Mouse (Mus musculus): ENCODE measurements at regions not wholly inside any gene's neighbourhood (a gene's known extent, or its start where the extent isn't known, plus 50 kb on each side); places are given as distances from the start of the nearest gene placed in this dataset.

GRCm38 (mm10) chr14:24731872-24732525 is 245.1 kb downstream of the Rps24 start:
- no peak for DNase-seq (ENCODE audit: low spot score in 2 of 2)

DNA sequence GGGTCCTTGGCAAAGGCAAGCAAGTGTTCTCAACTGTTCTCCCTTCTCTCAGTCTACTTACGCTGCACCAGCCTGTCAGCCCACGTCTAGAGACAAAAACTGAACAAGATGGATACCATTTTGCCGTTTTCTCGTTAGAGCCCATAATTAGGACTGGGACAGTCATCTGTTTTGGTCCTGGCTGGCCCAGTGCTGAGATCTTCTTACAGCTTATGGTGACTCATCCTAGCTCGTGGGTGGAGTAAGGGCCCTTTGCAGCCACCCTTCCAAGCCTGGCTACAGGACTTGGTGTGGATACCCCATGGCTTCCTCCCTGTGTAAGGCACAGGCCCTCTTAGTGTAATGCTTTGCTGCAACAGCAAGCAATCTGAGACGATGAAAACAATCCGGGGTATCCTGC is 246.4 kb downstream of the Rps24 start:
- DNase-seq (ENCODE audit: low spot score in 2 of 2) = no peak

GRCm38 (mm10) chr14:24738869-24739268 is 251.9 kb downstream of the Rps24 start:
- no peak for DNase-seq (ENCODE audit: low spot score in 2 of 2)

DNA sequence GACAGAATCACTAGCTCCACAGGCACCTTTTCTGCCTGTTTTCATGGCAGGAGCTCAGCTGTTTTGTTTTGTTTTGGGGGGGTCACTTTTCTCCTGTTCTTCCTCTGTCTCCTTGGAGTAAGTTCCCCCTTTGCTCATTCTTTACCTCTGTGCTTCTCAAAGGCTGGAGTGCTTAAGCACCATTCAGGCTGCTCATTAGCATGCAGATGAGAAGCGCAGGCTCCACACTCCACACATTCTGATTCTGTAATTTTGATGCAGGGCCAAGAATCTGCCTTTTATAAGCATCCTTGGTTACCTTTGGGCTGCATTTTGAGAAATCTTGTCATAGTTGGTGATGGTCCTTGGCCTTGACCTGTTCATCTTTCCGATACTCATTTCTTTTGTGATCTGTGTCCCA is 257.5 kb downstream of the Rps24 start:
- no peak for DNase-seq (ENCODE audit: low spot score in 2 of 2)

GRCm38 (mm10) chr14:24745730-24746129 is 258.8 kb downstream of the Rps24 start:
- DNase-seq (ENCODE audit: low spot score in 2 of 2) = no peak

- no peak for DNase-seq (ENCODE audit: low spot score in 2 of 2)
Observed at GRCm38 (mm10) chr14:24747471-24747795, 260.5 kb downstream of the Rps24 start.

- peak in 1 of 2 experiments; percentile 25 for DNase-seq (ENCODE audit: low spot score in 2 of 2)
Observed at GRCm38 (mm10) chr14:24747796-24748496, 261.0 kb downstream of the Rps24 start.

GRCm38 (mm10) chr14:24748497-24748862 is 261.6 kb downstream of the Rps24 start:
- DNase-seq (ENCODE audit: low spot score in 2 of 2) = no peak

GRCm38 (mm10) chr14:24749313-24749712 is 262.4 kb downstream of the Rps24 start:
- DNase-seq (ENCODE audit: low spot score in 2 of 2) = no peak

DNA sequence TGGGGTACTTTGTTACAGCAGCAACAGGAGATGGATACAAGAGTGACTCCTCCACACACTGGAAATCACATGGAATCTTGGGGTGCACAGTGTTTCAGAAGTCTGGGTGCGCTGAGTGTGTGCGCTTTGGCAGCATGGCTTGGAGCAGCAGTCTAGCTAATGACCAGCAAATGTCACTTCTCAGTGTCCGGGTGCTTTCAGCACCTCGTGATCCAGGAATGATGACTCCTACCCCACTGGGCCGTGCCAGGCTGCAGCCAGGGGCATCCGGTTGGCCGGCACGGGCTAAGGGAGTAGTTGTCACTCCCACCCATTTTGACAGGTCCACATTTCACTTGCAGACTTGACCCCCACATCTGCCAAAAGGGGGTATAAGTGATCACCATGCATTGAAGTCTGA is 264.3 kb downstream of the Rps24 start:
- no peak for DNase-seq (ENCODE audit: low spot score in 2 of 2)

- no peak for DNase-seq (ENCODE audit: low spot score in 2 of 2)
Observed at GRCm38 (mm10) chr14:24754753-24755152, 267.8 kb downstream of the Rps24 start.

- no peak for DNase-seq (ENCODE audit: low spot score in 2 of 2)
Observed at GRCm38 (mm10) chr14:24755426-24756117, 268.6 kb downstream of the Rps24 start.

DNA sequence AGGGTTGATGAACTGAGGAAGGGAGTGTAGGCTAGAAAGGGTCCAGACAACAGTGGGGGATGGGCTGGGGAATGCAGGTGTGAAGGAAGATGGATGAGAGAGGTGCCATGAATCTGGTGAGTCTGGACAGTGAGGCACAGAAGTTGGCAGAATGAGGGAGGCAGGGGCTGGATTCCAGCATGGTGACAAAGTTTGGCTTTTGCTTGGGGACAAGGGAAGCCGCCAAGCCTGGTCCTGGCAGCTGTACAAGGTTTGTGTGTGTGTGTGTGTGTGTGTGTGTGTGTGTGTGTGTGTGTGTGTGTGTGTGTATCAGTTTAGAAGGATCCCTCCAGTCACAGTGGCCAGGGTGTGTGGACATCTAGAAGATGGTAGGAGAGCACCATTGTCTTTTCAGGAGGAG is 270.4 kb downstream of the Rps24 start:
- DNase-seq (ENCODE audit: low spot score in 2 of 2) = peak in 1 of 2 experiments; percentile 32

GRCm38 (mm10) chr14:24757843-24758242 is 270.9 kb downstream of the Rps24 start:
- no peak for DNase-seq (ENCODE audit: low spot score in 2 of 2)

GRCm38 (mm10) chr14:24760926-24761325 is 274.0 kb downstream of the Rps24 start:
- DNase-seq (ENCODE audit: low spot score in 2 of 2) = no peak

DNA sequence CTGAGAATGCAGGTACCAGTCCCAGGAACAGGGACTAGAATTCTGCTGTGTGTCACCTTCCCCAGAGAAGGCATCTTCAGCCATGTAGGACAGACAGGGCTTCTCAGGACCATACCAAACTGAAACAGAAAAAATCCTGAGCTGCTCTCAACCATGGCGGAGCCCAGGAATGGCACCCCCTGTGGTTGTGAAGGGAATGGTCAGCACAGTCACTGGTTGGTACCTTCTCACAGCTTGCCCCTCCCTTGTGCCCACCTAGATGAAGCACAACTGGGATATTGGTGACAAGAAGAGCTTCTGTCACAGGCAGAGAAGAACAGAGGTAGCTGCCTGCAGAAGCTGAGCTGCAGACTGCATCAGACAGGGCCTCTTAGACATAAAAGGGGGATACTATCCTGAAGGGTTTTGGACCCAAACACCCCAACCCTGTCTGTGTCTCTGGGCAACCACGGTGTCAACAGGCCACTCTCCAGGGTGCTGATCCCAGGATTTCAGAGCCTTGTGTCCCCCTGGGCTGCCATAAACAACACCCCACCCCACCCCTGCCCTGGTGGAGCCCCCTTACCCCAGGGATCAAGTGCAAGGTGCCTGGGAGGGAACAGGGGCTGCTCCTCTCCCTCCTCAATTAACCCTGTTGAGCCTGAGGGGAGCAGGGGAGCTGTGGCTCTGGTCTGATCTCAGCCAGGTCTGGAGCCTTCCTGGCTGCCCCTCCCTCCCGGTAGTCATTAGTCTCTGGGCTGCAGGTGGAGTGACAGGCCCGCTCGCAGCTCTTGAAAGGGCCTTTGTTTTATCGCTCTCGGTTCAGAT is 275.7 kb downstream of the Rps24 start:
- DNase-seq (ENCODE audit: low spot score in 2 of 2) = no peak

GRCm38 (mm10) chr14:24763275-24763812 is 276.4 kb downstream of the Rps24 start:
- no peak for DNase-seq (ENCODE audit: low spot score in 2 of 2)

DNA sequence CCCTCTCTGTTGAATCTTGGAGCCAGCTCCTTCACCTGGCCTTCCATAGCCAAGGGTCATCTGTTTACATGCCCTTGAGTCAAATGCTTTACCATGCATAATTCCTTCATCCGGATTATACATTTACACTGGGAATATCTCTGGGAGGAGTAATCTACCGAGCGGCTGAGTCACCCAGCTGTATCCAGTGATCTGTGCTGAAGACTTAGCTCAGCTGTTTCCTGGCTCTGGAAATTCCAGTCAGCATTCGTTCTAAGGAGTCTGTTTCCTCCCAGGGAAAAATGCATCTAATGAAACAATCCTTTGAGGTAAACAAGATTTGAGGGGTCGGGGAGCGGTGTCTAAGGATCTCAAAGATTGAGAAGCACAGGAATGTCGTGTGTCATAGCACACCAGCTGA is 276.9 kb downstream of the Rps24 start:
- no peak for DNase-seq (ENCODE audit: low spot score in 2 of 2)

DNA sequence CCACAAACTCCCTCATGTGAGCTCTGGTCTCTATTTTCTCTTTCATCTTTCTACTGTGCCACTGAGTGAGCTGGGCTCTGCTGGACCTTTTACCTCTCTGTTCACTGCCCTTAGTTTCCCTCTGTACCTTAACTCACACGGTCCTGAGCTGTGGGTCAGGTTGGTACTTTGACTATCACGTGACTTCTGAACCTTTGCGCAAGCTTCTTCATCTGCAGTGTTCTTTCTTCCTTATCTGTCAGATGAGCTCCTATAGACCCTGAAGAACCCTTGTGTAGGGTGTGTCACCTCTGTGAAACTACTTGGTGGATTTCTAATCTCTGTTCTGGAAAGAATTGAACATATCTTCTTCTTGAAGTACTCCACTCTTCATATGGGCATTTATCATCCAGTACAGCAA is 279.3 kb downstream of the Rps24 start:
- DNase-seq (ENCODE audit: low spot score in 2 of 2) = no peak

GRCm38 (mm10) chr14:24766690-24767089 is 279.8 kb downstream of the Rps24 start:
- DNase-seq (ENCODE audit: low spot score in 2 of 2) = no peak

DNA sequence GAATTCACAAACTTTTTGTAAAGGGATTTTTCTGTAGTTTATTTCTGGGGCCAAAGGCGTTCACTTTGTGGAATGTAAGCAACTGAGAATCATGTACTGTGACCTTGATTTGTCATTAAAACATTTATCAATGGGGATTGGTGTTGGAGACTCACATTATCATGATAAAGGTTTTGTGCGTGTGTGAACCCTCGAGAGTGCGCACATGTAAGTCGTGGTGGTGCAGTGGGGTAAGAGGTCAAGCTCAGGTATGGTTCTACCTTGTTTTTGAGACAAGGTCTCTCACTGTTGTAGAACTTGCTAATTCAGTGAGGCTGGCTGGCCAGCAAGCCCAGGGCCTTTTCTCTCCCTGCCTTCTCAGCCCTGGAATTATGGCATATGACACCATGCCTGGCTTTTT is 280.4 kb downstream of the Rps24 start:
- no peak for DNase-seq (ENCODE audit: low spot score in 2 of 2)

DNA sequence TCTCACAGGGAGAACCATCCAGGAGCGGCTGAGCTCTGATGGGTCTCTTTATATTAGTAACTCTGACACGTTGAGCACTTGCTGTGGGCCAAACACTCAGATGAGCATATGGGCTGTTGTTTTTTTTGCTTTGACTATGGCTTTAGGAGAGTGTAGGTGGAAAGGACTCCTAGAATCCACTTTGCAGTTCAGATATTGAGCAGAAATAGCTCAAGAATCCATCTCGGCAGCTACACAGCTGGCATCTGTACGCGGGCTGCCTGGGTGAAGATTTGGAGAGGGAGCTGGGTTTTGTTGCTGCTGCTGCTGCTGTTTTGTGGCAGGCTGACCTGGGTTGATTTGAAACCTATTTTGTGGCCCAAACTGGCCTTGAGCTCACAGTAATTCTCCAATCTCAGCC is 281.0 kb downstream of the Rps24 start:
- no peak for DNase-seq (ENCODE audit: low spot score in 2 of 2)

All from gastrocnemius, postnatal 4 days (tissue).